Mouse (Mus musculus) bone marrow, adult 2 months (tissue): ENCODE data around the gene Myl9. TPM values are rescaled to one million over a fixed set of nuclear protein-coding genes. Genes with fewer than 3 reads are reported as not detected.

Experiments used
- H3K27ac ChIP-seq: fragments of 200-500 bp; 2 replicates; pipeline ENCODE4 v1.5.1; 2012; ENCODE audit warnings: low read depth, mild to moderate bottlenecking, control low read depth, inconsistent platforms, low read length; ENCODE audit not compliant: control insufficient read depth, poor library complexity, insufficient read depth
- H3K4me1 ChIP-seq: fragments of 200-500 bp; 2 replicates; pipeline ENCODE4 v1.6.1; 2011; ENCODE audit warnings: low read length; ENCODE audit not compliant: control insufficient read depth, insufficient read depth
- H3K4me3 ChIP-seq: fragments of 200-500 bp; replicated peaks from 2 replicates; pipeline ENCODE3; 2011; ENCODE audit warnings: mild to moderate bottlenecking, low read depth, low read length, control low read depth; ENCODE audit not compliant: control insufficient read depth
- CTCF ChIP-seq: fragments of 200-500 bp; IDR thresholded peaks from 2 replicates; pipeline ENCODE4 v1.5.1; 2011; ENCODE audit warnings: low read length, control low read depth; ENCODE audit not compliant: control insufficient read depth, insufficient read depth
- POLR2A ChIP-seq: fragments of 200-500 bp; IDR thresholded peaks from 2 replicates; pipeline ENCODE4 v1.6.1; 2011; ENCODE audit warnings: low read depth, mild to moderate bottlenecking, control low read depth, low read length, borderline replicate concordance; ENCODE audit not compliant: control insufficient read depth
- WGBS: fragments of 180-500 bp; shearing (Covaris S2); methylation state at CpG from one replicate; pipeline ENCODE4 v1.1.7; 2018; 5-methylcytosine and 5-hydroxymethylcytosine counted together
- polyA plus RNA-seq: library from polyadenylated mRNA; stranded (reverse); fragments of >200 nt; gene quantifications from 2 replicates; pipeline ENCODE4 v1.2.4, GENCODE M21; 2011; ENCODE audit warnings: low replicate concordance; ENCODE audit not compliant: missing spikeins, insufficient read depth, insufficient read length

Gene Myl9
- 59.5 and 110 TPM in 2 replicates for polyA plus RNA-seq

DNA sequence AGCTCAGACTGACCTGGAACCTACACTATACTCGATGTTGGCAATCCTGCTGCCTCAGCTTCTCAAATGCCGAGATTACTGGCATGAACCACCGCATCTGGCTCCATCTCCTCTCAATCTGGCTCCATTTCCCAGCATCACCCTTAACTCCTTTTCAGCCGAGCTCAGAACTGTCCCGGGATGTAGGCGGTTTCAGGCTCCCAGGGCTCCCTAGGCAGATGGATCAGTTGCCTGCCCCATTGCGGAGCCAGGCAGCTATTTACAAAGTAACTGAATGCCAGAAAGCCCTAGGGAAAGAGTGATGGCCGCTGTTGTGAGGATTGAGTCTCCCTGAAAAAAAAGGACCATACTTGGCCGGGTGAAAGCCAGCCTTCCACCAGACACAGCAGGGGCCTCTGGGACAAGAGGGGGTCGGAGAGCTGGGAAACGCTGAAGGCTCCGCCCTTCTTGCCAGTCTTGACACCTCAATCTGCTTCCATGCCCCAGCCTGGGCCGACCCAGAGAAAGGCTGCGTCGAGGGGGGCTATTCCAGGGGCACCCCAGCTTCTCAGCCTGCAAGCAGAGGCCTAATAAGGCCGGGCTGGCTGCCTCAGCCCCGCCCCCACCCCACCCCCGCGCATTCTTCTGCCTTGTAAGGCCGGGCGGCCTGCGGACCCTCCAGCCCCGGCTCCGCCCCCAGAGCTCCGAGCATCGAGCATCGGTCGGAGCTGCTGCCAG, at the start of gene Myl9:
Gene Myl9 (plus strand): TSS at position 683 of the 717 bp plus-strand sequence.
- WGBS = 30% methylated on average over 28 of the region's 28 CpGs
- Histone ChIP-seq H3K27ac (no peak within 1 kb of the TSS), H3K4me1 (no peaks in the 10 kb centered on the region), H3K4me3 (no peak within 1 kb of the TSS)
- no peak for TF ChIP-seq POLR2A
- TF ChIP-seq CTCF = no peak

GRCm38 (mm10) chr2:156726344-156726743, 48.9 kb upstream of the Myl9 start:
- peaks cover 2% of the 10 kb centered on the region for H3K4me1 ChIP-seq
- no peak for TF ChIP-seq CTCF
- no peak for TF ChIP-seq POLR2A
- H3K27ac ChIP-seq = no peak overlapping the region
- no peak overlapping the region for H3K4me3 ChIP-seq
- 47% methylated on average over 7 of the region's 7 CpGs for WGBS

DNA sequence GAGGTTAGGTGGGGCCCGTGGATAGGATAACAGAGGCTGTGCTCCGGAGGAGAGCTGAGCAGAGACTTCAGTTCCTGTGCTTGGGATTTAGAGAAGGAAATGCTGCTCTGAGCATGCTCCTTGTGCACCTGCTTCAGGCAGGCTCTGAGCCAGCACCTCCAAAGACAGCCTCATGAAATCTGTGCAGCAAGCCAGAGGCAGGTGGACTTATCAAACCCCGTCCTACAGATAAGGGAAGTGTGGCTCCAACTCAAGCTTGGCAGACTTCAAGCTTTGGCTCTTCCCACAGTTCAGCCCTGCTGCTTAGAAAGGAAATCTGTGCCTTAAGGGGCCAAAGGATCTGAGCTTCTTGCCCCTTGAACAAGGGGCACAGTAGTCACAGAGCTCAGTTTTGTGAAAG, 48.3 kb upstream of the Myl9 start:
- 44% methylated on average over 3 of the region's 3 CpGs for WGBS
- H3K4me1 ChIP-seq = peaks cover 2% of the 10 kb centered on the region
- no peak overlapping the region for H3K4me3 ChIP-seq
- no peak overlapping the region for H3K27ac ChIP-seq
- TF ChIP-seq CTCF (no peak), POLR2A (no peak)

GRCm38 (mm10) chr2:156729537-156730469, 45.4 kb upstream of the Myl9 start:
- H3K4me1 ChIP-seq = peaks cover 2% of the 10 kb centered on the region

GRCm38 (mm10) chr2:156730501-156730921, 44.7 kb upstream of the Myl9 start:
- Histone ChIP-seq H3K4me3 (peak overlapping the region; percentile 70), H3K4me1 (peaks cover 2% of the 10 kb centered on the region; the same call in 1 of the 2 replicates), H3K27ac (peak overlapping the region; percentile 85)
- WGBS = under 1% methylated on average over 12 of the region's 12 CpGs
- TF ChIP-seq CTCF (no peak), POLR2A (no peak)

More at GRCm38 (mm10) chr2:156729537-156730469, 45.4 kb upstream of the Myl9 start:
- Histone ChIP-seq H3K4me3 (peak overlapping the region; percentile 70), H3K27ac (peak overlapping the region; percentile 85)
- TF ChIP-seq CTCF = no peak
- 2% methylated on average over 8 of the region's 10 CpGs for WGBS

DNA sequence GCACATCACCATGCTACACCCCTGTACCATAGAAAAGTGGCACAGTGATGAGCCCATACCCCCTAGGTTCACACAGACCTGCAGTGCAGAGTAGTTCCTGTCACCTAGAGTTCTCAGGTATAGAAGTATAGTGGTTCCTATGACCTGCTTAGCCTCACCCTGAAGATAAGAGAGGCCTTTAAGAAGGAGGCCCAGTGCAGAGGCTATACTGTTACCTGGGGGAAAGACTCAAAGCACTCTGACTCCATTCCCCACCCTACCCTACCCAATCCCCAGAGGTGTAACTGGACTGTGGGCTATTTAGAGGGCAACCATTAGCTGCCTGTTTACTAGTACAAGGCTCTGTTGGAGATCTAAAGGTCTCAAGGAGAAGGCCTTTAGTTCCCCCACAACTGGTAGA, 43.6 kb upstream of the Myl9 start:
- no peak overlapping the region for H3K4me3 ChIP-seq
- H3K27ac ChIP-seq = no peak overlapping the region
- peaks cover 2% of the 10 kb centered on the region; the same call in 1 of the 2 replicates for H3K4me1 ChIP-seq
- TF ChIP-seq POLR2A (no peak), CTCF (no peak)

GRCm38 (mm10) chr2:156732109-156732508, 43.1 kb upstream of the Myl9 start:
- no peak for TF ChIP-seq CTCF
- no peak for TF ChIP-seq POLR2A
- Histone ChIP-seq H3K4me3 (no peak overlapping the region), H3K4me1 (peaks cover 2% of the 10 kb centered on the region; the same call in 1 of the 2 replicates), H3K27ac (no peak overlapping the region)
- WGBS = 77% methylated on average over 6 of the region's 6 CpGs

DNA sequence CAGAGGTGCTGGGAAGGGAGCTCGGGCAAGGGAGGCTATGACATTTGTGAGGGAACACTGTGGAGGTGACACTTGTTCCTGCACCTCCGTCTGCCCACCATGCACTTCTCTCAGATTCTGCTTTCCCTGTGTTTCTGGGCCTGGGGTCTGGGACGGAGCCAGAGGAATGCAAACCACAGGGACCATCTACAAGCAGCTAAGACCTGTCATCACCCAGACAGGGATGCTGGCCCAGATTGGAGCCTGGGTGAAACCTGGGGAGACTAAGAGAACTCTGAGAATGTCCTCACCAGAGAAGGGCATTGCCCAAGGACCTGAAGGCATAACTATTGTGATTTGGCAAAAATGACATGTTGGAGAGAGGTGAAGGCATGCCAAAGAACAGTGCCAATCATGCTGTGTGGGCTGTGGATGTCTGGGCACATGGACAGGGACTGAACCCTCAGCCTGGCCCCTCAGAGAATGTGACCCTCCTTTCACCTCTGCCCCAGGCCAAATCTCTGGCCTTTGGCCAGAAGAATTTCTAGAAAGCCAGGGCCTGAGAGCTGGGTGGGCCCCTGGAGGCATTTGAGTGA, 39.4 kb upstream of the Myl9 start:
- Histone ChIP-seq H3K4me1 (no peaks in the 10 kb centered on the region; the same call in 1 of the 2 replicates), H3K4me3 (no peak overlapping the region), H3K27ac (no peak overlapping the region)
- 76% methylated on average over 3 of the region's 3 CpGs for WGBS
- TF ChIP-seq POLR2A = no peak
- no peak for TF ChIP-seq CTCF
